Mouse (Mus musculus) megakaryocyte, embryonic 14.5 days (primary cell): ENCODE results near the gene Pde7b.

Source experiments
- FLI1 ChIP-seq: IDR thresholded peaks from 2 replicates; pipeline ENCODE4 v1.6.1; 2012; ENCODE audit warnings: low read length, inconsistent platforms, mixed read lengths
- GATA1 ChIP-seq: IDR thresholded peaks from 3 replicates; pipeline ENCODE4 v1.6.1; 2012; ENCODE audit warnings: mixed read lengths, low read length, inconsistent platforms, borderline replicate concordance

GRCm38 (mm10) chr10:20381352-20381751, 343.5 kb downstream of the Pde7b start:
- TF ChIP-seq FLI1 (no peak), GATA1 (no peak)
